Mouse (Mus musculus) brain, adult 2 months (tissue): ENCODE measurements around the gene Ap5s1.

Experiments
- DNase-seq: peaks from one replicate; pipeline ENCODE4 v3.0.0; 2011; ENCODE audit warnings: low read depth, low spot score

The Ap5s1 gene

GRCm38 (mm10) chr2:131206778-131207177, at the start of gene Ap5s1:
Gene Ap5s1 (plus strand): TSS chr2:131207078.
- no peak for DNase-seq

GRCm38 (mm10) chr2:131159491-131159910, 47.4 kb upstream of the Ap5s1 start:
- no peak for DNase-seq

DNA sequence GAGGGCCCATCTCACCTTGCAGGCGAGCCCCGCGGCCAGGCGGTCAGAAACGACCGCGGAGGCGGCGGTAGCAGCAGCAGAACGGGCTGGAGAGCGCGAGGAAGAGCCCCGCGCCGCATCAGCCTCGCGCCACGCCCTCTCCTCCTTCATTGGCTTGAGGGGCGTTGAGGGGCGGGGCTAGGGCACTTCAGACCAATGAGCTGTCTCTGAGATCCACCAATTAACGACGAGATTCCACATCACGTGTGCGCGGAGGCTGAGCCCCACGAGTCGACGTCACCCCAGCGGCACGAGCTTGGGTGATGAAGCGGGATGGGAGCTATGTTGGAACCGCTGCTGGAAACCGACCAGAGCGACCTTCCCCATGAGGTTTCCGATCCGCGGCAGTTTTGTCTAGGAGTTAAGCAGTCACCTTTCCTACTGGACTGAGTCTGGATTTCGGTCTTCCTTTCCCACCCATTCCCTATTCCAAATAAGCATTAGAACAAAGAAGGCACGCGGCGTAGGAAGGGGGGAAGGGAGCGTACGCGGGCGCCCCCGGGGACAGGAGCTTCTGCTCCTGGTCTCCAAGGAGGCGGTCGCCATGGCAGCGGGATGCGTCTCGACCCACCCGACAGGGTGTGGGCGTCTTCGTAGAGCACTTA, 46.8 kb upstream of the Ap5s1 start, which contains the start of gene 1700037H04Rik:
Gene 1700037H04Rik (minus strand): TSS at position 144 of the 644 bp plus-strand sequence.
- peak; percentile 100 for DNase-seq

DNA sequence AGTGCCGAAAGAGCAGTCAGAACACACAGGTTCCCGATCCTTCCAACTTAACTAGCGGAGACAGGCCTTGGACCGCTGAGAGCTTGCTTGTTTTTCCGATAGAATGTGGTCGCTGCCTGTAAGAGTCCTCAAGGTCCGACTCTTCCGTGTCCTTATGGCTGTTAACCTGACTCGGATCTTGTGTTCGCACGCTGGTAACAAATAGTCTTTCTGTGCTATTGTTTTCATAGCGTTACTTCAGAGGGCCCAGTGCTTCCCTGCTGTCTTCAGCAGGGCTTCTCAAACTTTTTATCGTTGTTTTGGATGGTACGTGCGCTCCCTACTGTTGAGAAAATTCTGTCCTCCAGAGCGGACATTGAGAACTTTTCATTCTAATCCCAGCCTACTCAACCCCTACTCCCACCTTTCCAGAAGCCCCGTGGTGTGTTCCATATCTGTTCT, 46.2 kb upstream of the Ap5s1 start:
- peak; percentile 57 for DNase-seq

DNA sequence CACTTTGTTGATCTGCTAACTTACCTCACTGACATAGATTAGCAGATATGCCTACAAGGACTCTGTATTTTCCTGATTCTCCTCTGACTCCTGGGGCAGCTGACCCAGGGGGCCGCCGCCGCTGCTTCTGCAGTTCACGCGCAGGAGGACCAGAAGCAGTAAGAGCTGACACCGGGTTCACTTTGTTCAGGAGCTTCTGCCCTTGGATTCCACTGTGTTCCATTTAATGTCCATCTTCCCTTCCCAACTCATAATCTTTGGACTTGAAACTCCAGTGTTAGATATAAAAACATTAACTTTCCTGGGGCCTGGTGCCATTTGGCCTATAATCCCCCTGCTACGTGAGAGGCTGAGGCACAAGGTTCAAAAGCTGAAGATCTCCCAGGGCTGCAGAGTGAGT, 43.0 kb upstream of the Ap5s1 start:
- DNase-seq, result no peak

DNA sequence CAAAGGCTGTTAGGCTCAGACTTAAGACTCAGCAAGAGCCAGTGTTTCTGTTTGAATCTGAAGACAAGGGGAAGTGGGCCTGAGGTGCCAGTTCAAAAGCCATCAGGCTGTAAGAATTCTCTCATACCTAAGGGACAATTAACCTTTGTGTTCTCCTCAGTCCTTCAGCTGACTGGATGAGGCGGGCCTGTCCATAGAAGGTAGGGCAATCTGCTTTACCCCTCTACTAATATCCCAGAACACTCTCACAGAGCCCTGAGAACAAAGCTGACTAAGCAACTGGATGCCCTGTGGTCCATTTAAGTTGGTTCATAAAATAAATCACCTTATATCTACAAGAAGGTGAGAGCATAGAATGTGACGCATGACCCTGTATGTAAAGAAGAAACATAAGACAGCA, 40.7 kb upstream of the Ap5s1 start:
- no peak for DNase-seq

DNA sequence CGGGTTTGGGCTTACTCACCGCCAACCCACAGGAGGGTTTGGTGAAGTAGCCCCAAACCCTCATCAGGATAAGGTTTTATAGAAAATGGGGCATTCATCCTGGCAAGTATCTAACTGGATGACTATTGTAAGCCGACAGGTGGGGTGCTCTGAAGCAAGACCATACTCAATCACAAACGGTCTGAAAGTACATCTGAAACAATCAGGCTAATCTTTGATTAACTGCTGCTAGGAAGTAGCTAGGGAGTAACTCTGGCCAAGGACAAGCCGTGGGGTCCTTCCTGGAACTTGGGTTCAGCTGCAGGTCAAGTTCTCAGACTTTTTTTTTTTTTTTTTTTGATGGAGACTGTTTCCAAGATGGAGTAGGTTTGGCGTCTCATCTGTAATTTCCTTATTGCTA, 38.9 kb upstream of the Ap5s1 start:
- DNase-seq, result no peak

DNA sequence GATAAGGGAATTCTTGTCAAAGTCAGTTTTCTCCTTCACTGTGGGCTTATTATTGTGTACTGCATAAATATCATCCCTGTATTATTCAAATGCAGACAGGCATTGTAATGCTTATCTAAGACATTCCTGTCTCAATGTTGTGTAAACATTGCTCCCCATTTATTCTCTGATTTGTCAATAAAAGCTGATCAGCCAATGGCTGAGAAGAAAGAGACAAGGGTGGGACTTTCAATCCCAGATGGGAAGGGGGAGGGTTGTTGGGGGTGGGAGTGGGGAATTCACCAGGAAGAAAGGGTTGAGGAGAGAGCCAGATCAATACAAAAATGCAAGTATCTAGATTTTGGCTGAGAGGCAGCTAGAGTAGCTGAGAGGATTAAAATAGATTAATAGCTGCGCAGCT, 38.0 kb upstream of the Ap5s1 start:
- DNase-seq, result no peak

GRCm38 (mm10) chr2:131170936-131171335, 35.9 kb upstream of the Ap5s1 start:
- DNase-seq, result no peak

DNA sequence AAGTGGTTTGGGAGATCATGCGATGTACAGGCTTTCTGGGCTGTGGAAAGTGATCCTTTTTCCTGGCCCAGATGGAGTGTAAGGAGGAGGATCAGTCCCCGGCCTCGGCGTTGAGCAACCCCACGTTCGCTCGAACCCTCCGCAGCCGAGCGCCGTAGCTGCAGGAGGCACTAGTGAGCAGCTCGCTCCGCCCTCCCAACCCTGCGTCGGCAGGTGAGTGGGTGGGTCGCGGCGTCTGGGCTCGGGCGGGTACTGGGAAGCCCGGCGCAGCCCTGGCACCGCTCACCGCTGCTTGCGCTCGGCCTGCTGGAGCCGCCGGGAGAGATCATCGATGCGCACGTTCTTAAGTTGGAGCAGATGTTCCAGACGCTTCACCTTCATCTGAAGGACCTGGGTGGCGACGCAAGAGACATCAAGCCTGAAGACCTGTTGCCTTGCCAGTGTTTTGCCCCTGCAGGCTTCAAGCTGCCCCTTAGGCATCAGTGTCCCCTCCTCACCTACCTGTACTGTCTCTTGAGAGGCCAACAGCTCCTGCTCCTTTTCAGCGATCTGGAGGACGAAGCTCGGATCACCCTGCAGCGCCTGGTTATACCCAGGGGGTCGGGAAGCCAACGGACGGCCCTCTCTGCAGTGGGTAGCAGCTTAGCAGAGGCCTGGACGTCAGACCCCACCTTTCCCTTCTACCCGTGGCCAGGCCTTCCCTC, 35.3 kb upstream of the Ap5s1 start:
- peak; percentile 58 for DNase-seq

DNA sequence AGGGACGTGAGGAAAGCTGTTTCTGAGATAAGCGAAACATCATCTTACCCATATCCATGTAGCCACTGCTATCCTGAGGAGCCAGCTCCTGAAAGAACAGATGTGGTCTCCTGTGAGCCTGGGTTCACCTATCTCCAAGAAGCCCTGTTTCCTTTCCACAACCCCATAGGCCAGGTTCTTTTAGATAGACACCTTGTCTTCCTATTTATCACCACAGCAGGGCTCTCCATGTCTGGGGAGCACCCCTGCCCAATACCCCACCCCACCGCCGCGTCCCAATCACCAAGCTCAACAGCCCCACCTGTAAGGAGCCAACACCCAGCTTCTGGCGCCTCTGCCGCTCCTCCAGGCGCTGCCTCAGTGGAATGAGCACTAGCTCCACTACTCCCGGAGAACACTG, 34.6 kb upstream of the Ap5s1 start:
- DNase-seq, result no peak

- peak; percentile 95 for DNase-seq
Measured at GRCm38 (mm10) chr2:131174700-131175099, 32.2 kb upstream of the Ap5s1 start.

- no peak for DNase-seq
Measured at GRCm38 (mm10) chr2:131175286-131175944, 31.5 kb upstream of the Ap5s1 start.

GRCm38 (mm10) chr2:131175945-131176309, 31.0 kb upstream of the Ap5s1 start:
- no peak for DNase-seq

- DNase-seq, result no peak
Measured at GRCm38 (mm10) chr2:131176491-131176890, 30.4 kb upstream of the Ap5s1 start.

GRCm38 (mm10) chr2:131177932-131178331, 28.9 kb upstream of the Ap5s1 start:
- no peak for DNase-seq

GRCm38 (mm10) chr2:131178828-131179245, 28.0 kb upstream of the Ap5s1 start:
- no peak for DNase-seq

DNA sequence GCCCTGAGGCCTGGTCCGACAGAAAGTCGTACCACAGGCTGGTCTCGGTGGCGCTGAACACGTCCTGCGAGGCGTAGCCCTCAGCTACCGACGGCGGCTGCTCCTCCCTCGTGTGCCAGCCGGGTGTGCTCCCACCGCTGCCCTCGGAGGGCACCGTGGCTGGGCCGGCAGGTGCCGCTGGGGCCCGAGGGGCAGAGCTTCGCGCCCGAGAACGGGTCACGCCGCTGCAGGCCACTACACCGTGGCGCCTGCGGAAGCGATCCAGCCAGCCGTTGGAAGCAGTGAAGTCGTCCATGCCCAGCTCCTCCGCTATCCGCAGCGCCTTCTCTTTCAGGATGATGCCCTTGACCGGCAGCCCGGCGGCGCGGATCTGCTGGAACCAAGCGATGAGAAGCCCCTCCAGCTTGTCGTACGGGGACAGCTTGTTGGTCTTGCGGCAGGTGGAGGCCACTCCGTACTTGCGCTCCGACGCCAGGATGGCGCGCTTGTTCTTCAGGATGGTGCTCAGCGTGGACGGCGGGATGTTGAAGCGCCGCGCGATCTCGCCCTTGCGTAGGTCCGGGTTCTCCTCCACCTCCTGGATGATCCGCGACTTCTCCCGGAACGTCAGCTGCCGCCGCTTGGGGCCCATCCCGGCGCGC, 27.5 kb upstream of the Ap5s1 start:
- DNase-seq, result peak; percentile 89

DNA sequence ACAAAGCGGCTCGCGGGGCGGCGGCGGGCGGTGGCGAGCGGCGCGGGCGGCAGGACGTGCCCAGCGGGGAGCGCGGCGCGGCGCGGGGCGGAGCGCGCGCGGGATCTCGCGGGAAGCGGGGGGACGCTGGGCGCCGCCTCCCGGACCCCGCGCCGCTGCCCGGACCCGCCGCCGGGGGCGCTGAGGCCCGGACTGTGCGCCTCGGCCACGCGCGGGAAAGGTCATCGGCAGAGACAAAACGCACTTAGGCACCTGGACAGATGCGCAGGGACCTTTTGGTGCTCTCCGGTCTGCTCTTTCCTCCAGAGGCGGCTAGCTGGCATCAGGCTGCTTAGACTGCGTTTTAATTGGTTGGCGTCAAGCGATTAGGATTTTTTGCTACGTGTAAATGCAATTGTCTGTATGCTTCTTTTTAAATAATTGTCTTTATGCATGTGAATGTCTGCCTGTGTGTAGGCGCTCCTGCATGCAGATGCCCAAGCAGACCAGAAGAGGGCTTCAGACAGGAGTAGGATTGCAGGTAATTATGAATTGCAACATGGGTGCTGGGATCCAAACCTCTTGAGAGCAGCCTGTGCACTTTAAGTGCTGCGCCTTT, 26.8 kb upstream of the Ap5s1 start, which contains the start of gene Cenpb:
Gene Cenpb (minus strand): TSS at position 78 of the 598 bp plus-strand sequence.
- peak; percentile 90 for DNase-seq

DNA sequence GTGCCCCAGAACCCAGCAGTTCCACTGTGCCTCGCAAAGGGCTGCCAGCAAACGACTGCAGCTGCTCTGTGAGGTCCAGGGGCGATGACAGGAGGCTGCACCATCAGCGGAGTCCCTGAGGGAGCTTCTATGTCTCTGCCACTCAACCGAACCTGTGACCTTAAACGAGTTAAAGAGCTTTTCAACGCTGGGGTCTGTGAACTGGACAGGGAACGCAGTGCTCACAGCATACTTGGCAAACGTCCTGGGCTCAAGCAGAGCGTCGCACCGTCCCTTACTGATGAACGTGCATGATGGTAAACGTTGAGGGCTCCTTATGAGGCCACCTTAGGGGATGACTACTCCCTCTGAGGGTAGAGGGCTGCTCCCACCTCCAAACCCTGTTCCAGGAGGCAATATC, 20.5 kb upstream of the Ap5s1 start:
- DNase-seq, result no peak

DNA sequence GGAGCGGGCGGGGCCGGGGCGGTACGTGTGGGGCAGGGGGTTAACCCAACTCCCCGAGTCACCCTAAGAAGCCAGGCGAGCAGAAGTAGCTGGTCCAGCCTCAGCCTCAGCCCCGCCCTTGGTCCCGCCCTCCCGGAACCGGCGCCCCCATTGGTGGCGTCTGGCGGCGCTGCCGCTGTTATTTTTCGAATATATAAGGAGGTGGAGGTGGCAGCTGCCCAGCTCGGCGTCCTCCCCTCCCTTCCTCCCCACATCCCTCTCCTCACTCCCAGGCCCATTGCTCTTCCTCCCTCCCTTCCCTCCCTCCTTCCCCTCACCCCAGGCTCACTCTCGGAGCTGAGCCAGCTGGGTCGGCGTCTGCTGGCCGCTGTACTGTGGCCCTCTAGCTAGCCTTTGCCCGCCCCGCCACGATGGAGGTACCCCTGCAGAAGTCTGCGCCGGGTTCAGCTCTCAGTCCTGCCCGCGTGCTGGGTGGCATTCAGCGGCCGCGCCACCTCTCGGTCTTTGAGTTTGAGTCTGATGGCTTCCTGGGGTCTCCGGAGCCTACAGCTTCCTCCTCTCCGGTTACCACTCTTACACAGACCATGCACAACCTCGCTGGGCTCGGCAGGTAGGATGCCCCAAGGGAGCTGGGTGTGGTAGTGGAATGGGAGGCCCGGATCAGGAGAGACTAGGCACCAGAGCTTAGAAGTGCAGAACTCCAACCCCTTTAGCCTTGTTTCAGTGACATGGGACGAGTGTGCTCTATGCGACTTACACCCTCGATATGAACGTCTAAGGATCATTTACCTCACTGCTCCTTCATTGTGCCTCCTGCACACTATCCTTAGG, 19.9 kb upstream of the Ap5s1 start, which contains the start of the genes Cdc25b and Spef1:
Gene Cdc25b (plus strand): TSS at position 179 of the 831 bp plus-strand sequence.
Gene Spef1 (minus strand): TSS at position 512 of the 831 bp plus-strand sequence.
- peak; percentile 92 for DNase-seq
